Mouse (Mus musculus) 3T3-L1 (cell line): Measurements from ENCODE around the gene Gsc.
"Not testable (repeated sequence)": the region's sequence is repeated elsewhere in the genome, so short reads cannot be mapped to it uniquely, and the experiment has no call there.

Source experiments
- DNase-seq: peaks from one replicate; pipeline ENCODE4 v3.0.0-alpha.2; 2015; ENCODE audit warnings: low read depth, low spot score

Gsc gene

DNA sequence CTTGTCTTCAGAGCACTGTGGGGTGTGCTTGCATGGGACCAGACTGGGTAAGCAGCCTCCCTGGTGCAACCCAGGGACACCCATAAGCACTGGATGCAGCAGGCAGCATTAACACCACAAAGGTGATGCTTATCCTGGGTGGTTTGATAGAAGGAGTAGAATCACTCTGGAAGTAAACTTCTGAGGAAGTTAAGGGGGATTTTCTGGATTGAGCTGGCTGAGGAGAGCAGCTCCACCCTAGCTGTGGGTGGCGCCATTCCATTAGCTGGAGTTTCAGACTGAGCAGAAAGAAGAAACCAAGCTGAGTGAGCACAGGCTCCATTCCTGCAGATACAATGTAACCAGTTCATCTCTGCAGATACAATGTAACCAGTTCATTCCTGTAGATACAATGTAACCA lies 20.1 kb downstream of the Gsc start:
- DNase-seq, result no peak

DNA sequence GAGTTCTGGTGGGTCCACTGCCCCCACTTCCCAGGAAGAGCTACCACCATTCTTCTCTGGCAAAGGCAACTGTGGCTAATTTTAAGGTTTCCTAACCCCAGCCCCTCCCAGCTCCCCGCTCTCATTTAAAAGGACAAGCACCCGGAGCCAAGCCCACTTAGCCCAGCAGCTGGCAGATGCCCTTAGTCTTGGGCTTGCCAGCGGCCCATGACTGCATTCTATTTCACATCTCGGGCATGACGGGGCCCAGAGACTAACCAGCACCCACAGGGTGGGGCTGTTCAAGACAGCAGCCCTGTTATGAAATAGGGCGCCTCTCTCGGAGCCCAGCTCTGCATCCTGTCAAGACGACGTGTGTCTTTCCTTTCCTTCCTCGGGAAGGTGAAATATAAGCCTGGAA lies 22.9 kb downstream of the Gsc start:
- DNase-seq, result no peak

GRCm38 (mm10) chr12:104448099-104448498 lies 25.0 kb downstream of the Gsc start:
- no peak for DNase-seq

DNA sequence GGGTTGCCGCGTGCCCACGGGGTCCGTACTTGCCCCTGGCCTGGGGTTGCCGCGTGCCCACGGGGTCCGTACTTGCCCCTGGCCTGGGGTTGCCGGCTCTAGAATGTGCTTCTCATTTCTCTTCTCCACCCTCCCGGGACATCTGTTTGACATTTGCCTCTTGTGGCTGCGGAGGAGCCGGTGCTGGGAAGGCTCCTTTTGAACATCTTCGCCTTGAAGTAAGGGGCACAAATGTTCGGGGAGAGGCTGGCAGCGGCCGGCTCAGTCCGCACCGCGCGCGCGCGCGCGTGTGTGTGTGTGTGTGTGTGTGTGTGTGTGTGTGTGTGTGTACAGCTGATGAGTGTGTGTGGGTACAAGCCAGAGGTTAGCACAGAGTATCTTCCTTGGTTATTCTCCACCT lies 26.1 kb downstream of the Gsc start:
- not testable (repeated sequence) for DNase-seq

DNA sequence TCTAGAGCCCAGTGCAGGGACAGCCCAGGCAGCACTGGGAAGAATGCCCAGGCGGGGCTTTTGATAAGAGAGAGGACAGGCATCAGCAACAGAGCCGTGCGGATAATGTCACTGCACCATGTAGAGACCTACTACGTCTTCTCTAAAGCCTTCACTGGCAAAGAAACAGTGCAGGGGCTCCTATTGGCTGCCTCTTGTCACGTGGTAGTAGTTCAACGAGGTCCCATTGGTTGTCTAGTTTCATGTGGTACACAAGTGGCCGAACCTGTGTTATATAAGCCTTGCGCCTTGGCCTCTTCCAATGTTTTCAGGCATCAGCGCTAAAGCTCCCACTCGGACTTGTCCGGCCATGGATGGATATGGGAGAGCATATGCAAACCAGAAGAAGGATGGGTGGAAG lies 29.4 kb downstream of the Gsc start:
- no peak for DNase-seq

GRCm38 (mm10) chr12:104440087-104440760 lies 32.9 kb downstream of the Gsc start:
- DNase-seq, result peak; percentile 82

DNA sequence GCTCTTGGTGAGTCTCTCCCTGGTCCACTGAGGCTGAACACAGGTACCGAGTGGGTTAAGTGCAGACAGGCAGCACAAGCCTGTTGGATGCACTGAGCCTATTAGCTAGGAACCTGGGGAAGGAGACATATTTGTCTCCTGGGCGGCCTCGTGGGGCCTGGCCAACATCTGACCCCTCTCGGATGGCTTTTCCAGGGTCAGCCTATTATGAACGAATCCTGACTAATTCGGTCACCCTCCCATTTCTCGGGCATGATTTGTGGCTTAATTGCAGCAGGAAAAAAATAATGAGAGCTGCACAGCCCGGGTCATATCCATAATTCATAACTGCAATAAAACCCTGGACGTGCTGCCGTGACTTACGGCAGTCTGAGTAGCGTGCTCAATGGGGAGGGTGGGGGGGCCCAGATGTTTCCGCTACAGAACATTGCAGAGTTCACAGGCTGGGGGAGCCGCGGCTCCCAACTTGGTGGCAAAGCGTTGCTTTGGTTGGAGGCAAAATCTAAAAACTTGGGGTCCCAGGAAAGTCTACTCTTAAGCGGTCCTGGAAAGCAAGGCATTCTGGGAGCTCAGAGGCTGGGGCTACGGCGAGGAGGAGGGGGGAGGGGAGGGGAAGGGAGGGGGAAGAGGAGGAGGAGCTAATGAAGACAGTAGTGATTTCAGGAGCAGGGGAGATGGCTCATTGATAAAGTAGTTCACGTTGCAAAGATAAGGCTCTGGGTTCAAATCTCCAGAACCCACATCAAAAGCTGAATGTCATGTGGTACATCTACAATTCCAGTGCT lies 39.0 kb downstream of the Gsc start:
- no peak for DNase-seq

- no peak for DNase-seq
Measured at GRCm38 (mm10) chr12:104433214-104433613, 39.9 kb downstream of the Gsc start.

- DNase-seq, result no peak
Measured at GRCm38 (mm10) chr12:104431359-104431758, 41.8 kb downstream of the Gsc start.

DNA sequence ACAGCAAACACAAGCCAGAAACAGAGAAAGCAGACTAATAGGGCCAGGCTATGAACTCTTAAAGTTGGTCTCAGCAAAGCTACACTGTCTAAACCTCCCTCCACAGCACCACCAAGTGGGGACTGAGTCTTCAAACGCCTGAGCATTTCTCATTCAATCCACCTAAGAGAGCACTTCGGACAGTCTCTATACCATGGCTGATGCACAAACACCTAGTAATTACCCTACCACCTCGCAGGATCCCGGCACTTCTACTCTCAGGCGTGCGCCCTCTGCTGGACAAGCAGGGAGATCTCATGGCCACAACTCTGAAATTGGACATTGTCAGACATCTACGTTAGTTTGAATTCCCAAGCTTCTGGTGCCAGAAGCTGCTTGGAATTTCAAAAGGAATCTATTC lies 46.2 kb downstream of the Gsc start:
- DNase-seq, result peak; percentile 59

GRCm38 (mm10) chr12:104425591-104425990 lies 47.5 kb downstream of the Gsc start:
- DNase-seq, result no peak

- DNase-seq, result peak; percentile 58
Measured at GRCm38 (mm10) chr12:104422615-104423392, 50.3 kb downstream of the Gsc start.
